21 mouse cellular contexts compared by ENCODE assay signal in the genomic region with DNA sequence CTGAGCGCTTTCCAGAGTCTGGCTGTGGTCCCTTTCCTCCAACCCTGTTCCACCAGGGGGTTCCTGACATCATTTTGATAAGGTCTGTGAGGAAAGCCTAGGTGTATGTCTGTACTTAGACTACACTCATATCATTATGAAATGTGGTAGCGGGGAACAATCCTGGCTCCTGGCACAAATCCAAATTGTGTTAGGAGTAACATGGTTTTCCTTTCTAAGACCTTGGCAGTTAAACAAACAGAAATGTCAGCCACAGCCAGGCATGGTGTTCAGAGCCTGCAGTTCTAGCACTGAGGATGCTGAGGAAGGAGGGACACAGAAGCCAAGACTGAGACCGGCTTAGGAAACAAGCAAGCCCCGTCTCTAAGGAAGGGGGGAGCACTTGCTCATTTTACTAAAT.
A peak's percentile ranks its signal among the peaks of the same experiment; 100 is the strongest.
DNase-seq lines count a peak whose midpoint lies in the region; ATAC-seq lines count a peak whose summit lies in the region.
"Had no signal": no experiment of that assay in that cellular context is flagged by ENCODE, and none has a peak within 500 bp of the region (broad histone marks: within the 10 kb centered on the region; RNA-seq: fewer than 3 reads in every experiment).

No protein-coding gene starts in this region.

- no peak overlapping the region for H3K9ac ChIP-seq in embryonic facial prominence, embryonic 13.5 days
- no peak overlapping the region for H3K9ac ChIP-seq in hindbrain, embryonic 13.5 days
- H3K9ac ChIP-seq in hindbrain, embryonic 11.5 days (ENCODE audit: low read depth, low read length), result no peak overlapping the region
- H3K9ac ChIP-seq in neural tube, embryonic 15.5 days (replicated peaks), result no peak overlapping the region
- H3K9ac ChIP-seq: intestine, embryonic 15.5 days had no signal

- DNase-seq in embryonic facial prominence, embryonic 10.5 days (ENCODE audit: low spot score), result no peak
- DNase-seq in hindbrain, embryonic 11.5 days (ENCODE audit: low spot score), result no peak
- no peak for DNase-seq in neural tube, embryonic 10.5 days (ENCODE audit: extremely low spot score, low spot score)
- no peak for DNase-seq in gastrocnemius, postnatal 4 days (ENCODE audit: low spot score in 2 of 2)
- DNase-seq: cerebellum, adult 2 months; gastrocnemius, postnatal 10 days; heart, adult 11 months; heart, postnatal 36 days; kidney, adult 8-10 months; kidney, postnatal 10 days; thymus, adult 2 months; thymus, postnatal 4 days had no signal

- H3K4me2 ChIP-seq in embryonic facial prominence, embryonic 13.5 days, result no peak overlapping the region
- H3K4me2 ChIP-seq in hindbrain, embryonic 13.5 days, result no peak overlapping the region
- no peak overlapping the region for H3K4me2 ChIP-seq in hindbrain, embryonic 11.5 days (replicated peaks; ENCODE audit: low read depth, low read length)
- H3K4me2 ChIP-seq in neural tube, embryonic 15.5 days, result no peak overlapping the region
- H3K4me2 ChIP-seq: heart, embryonic 11.5 days; intestine, embryonic 15.5 days had no signal

- no peaks in the 10 kb centered on the region for H3K27me3 ChIP-seq in embryonic facial prominence, embryonic 13.5 days
- H3K27me3 ChIP-seq in embryonic facial prominence, embryonic 10.5 days (replicated peaks; ENCODE audit: low read depth, poor library complexity, severe bottlenecking), result no peaks in the 10 kb centered on the region
- H3K27me3 ChIP-seq in hindbrain, embryonic 13.5 days, result no peaks in the 10 kb centered on the region
- no peaks in the 10 kb centered on the region for H3K27me3 ChIP-seq in hindbrain, embryonic 11.5 days (ENCODE audit: control insufficient read depth, insufficient read depth, low read length)
- H3K27me3 ChIP-seq in neural tube, embryonic 15.5 days (replicated peaks), result no peaks in the 10 kb centered on the region
- H3K27me3 ChIP-seq: intestine, embryonic 15.5 days had no signal

- no peak overlapping the region for H3K4me3 ChIP-seq in embryonic facial prominence, embryonic 13.5 days
- no peak overlapping the region for H3K4me3 ChIP-seq in embryonic facial prominence, embryonic 10.5 days
- no peak overlapping the region for H3K4me3 ChIP-seq in hindbrain, embryonic 13.5 days
- H3K4me3 ChIP-seq in hindbrain, embryonic 11.5 days (ENCODE audit: low read depth, low read length), result no peak overlapping the region
- H3K4me3 ChIP-seq in neural tube, embryonic 15.5 days (replicated peaks), result no peak overlapping the region
- H3K4me3 ChIP-seq: forebrain, embryonic 10.5 days; intestine, embryonic 15.5 days; midbrain, embryonic 10.5 days had no signal

- peaks cover 31% of the 10 kb centered on the region for H3K36me3 ChIP-seq in embryonic facial prominence, embryonic 13.5 days
- H3K36me3 ChIP-seq in embryonic facial prominence, embryonic 10.5 days (replicated peaks), result peaks cover 54% of the 10 kb centered on the region
- H3K36me3 ChIP-seq in hindbrain, embryonic 13.5 days, result peaks cover 14% of the 10 kb centered on the region
- H3K36me3 ChIP-seq in hindbrain, embryonic 11.5 days (ENCODE audit: control insufficient read depth, insufficient read depth, low read length), result no peaks in the 10 kb centered on the region
- peaks cover 7% of the 10 kb centered on the region; the same call in 1 of the 2 replicates for H3K36me3 ChIP-seq in neural tube, embryonic 15.5 days

- peaks cover 18% of the 10 kb centered on the region for H3K4me1 ChIP-seq in embryonic facial prominence, embryonic 13.5 days
- H3K4me1 ChIP-seq in embryonic facial prominence, embryonic 10.5 days, result no peaks in the 10 kb centered on the region
- peaks cover 66% of the 10 kb centered on the region for H3K4me1 ChIP-seq in hindbrain, embryonic 13.5 days (replicated peaks)
- peaks cover 2% of the 10 kb centered on the region; the same call in 1 of the 2 replicates for H3K4me1 ChIP-seq in hindbrain, embryonic 11.5 days (replicated peaks; ENCODE audit: control insufficient read depth, insufficient read depth, low read length)
- H3K4me1 ChIP-seq in neural tube, embryonic 15.5 days, result peaks cover 27% of the 10 kb centered on the region
- H3K4me1 ChIP-seq: midbrain, embryonic 10.5 days had no signal

- H3K9me3 ChIP-seq in embryonic facial prominence, embryonic 13.5 days, result no peaks in the 10 kb centered on the region
- H3K9me3 ChIP-seq in embryonic facial prominence, embryonic 10.5 days, result no peaks in the 10 kb centered on the region
- H3K9me3 ChIP-seq in hindbrain, embryonic 13.5 days, result no peaks in the 10 kb centered on the region
- H3K9me3 ChIP-seq in hindbrain, embryonic 11.5 days (ENCODE audit: control insufficient read depth, low read length), result no peaks in the 10 kb centered on the region
- H3K9me3 ChIP-seq in neural tube, embryonic 15.5 days (replicated peaks), result no peaks in the 10 kb centered on the region
- H3K9me3 ChIP-seq: forebrain, embryonic 10.5 days; intestine, embryonic 15.5 days; midbrain, embryonic 10.5 days had no signal

- WGBS in embryonic facial prominence, embryonic 13.5 days, result 63% methylated on average over 4 of the region's 4 CpGs
- WGBS in embryonic facial prominence, embryonic 10.5 days, result 88% methylated on average over 4 of the region's 4 CpGs
- 76% methylated on average over 4 of the region's 4 CpGs for WGBS in hindbrain, embryonic 13.5 days
- WGBS in hindbrain, embryonic 11.5 days, result 83% methylated on average over 4 of the region's 4 CpGs
- WGBS in neural tube, embryonic 15.5 days, result 75% methylated on average over 4 of the region's 4 CpGs

- ATAC-seq in embryonic facial prominence, embryonic 13.5 days (ENCODE audit: insufficient number of reproducible peaks, insufficient read depth, low FRiP score, low TSS enrichment, low read depth), result no peak
- ATAC-seq in hindbrain, embryonic 13.5 days (ENCODE audit: low FRiP score), result no peak
- ATAC-seq in hindbrain, embryonic 11.5 days (ENCODE audit: low FRiP score), result no peak
- ATAC-seq in neural tube, embryonic 15.5 days (ENCODE audit: low FRiP score), result no peak
- ATAC-seq: intestine, embryonic 15.5 days; lung, postnatal 0 days had no signal

- H3K27ac ChIP-seq in embryonic facial prominence, embryonic 13.5 days, result peak overlapping the region; percentile 16; the same call in 1 of the 2 replicates
- H3K27ac ChIP-seq in embryonic facial prominence, embryonic 10.5 days (replicated peaks), result no peak overlapping the region
- H3K27ac ChIP-seq in hindbrain, embryonic 13.5 days, result 0 out of 2 replicates have a peak overlapping the region, but pooled peaks have one; percentile 4
- no peak overlapping the region for H3K27ac ChIP-seq in hindbrain, embryonic 11.5 days (ENCODE audit: low read depth, low read length)
- H3K27ac ChIP-seq in neural tube, embryonic 15.5 days (replicated peaks), result 0 out of 2 replicates have a peak overlapping the region, but pooled peaks have one; percentile 18
- H3K27ac ChIP-seq: forebrain, embryonic 10.5 days; intestine, embryonic 15.5 days; midbrain, embryonic 10.5 days; stomach, postnatal 0 days had no signal

Comparison
In these comparisons a context has a peak if more than half of its experiments do, and no peak if none do; other contexts are left out.
1. H3K27ac ChIP-seq: peak in embryonic facial prominence, embryonic 13.5 days (single experiment), hindbrain, embryonic 13.5 days (single experiment) and neural tube, embryonic 15.5 days (single experiment); none in embryonic facial prominence, embryonic 10.5 days (single experiment) and hindbrain, embryonic 11.5 days (single experiment).